Mouse (Mus musculus): Measurements from ENCODE around the gene Erf. TPM values are rescaled to one million over a fixed set of nuclear protein-coding genes. Genes with fewer than 3 reads are reported as not detected.

The Erf gene
- polyA plus RNA-seq, 1 experiment from 2014 or later, result 24.4 TPM

- no peak for ATAC-seq (ENCODE audit: insufficient number of reproducible peaks, low FRiP score, low TSS enrichment, low read depth)
- no peak overlapping the region for H3K27ac ChIP-seq
- no peaks in the 10 kb centered on the region for H3K27me3 ChIP-seq
- H3K9ac ChIP-seq, result no peak overlapping the region
- H3K4me2 ChIP-seq, result no peak overlapping the region
- peaks cover 1% of the 10 kb centered on the region for H3K4me1 ChIP-seq
- no peaks in the 10 kb centered on the region for H3K36me3 ChIP-seq
- 91% methylated on average over 1 of the region's 1 CpGs for WGBS
- H3K4me3 ChIP-seq, result no peak overlapping the region
- no peaks in the 10 kb centered on the region for H3K9me3 ChIP-seq
These were observed 11.3 kb upstream of the Erf start for GRCm38 (mm10) chr7:25261896-25262295.

- H3K9ac ChIP-seq, result peak overlapping the region; percentile 48; the same call in 1 of the 2 replicates
- peak overlapping the region; percentile 99 for H3K27ac ChIP-seq
- H3K36me3 ChIP-seq, result no peaks in the 10 kb centered on the region
- ATAC-seq (ENCODE audit: insufficient number of reproducible peaks, low FRiP score, low TSS enrichment, low read depth), result no peak
- peaks cover 30% of the 10 kb centered on the region for H3K4me1 ChIP-seq
- no peaks in the 10 kb centered on the region for H3K9me3 ChIP-seq
- H3K4me2 ChIP-seq, result peak overlapping the region; percentile 88
- WGBS, result 20% methylated on average over 8 of the region's 8 CpGs
- no peaks in the 10 kb centered on the region for H3K27me3 ChIP-seq
- H3K4me3 ChIP-seq, result peak overlapping the region; percentile 95
These were observed 1.3 kb upstream of the Erf start for GRCm38 (mm10) chr7:25251822-25252221.

- H3K27me3 ChIP-seq, result no peaks in the 10 kb centered on the region
- H3K27ac ChIP-seq, result peak overlapping the region; percentile 99
- peak overlapping the region; percentile 88 for H3K4me2 ChIP-seq
- 2% methylated on average over 22 of the region's 22 CpGs for WGBS
- peak overlapping the region; percentile 48 for H3K9ac ChIP-seq
- H3K4me3 ChIP-seq, result peak overlapping the region; percentile 95
- H3K36me3 ChIP-seq, result no peaks in the 10 kb centered on the region
- no peaks in the 10 kb centered on the region for H3K9me3 ChIP-seq
- peaks cover 36% of the 10 kb centered on the region for H3K4me1 ChIP-seq
- peak; percentile 51 for ATAC-seq (ENCODE audit: insufficient number of reproducible peaks, low FRiP score, low TSS enrichment, low read depth)
These were observed 670 bp upstream of the Erf start for GRCm38 (mm10) chr7:25251071-25251791.

- Histone ChIP-seq H3K9ac (peak overlapping the region; percentile 88), H3K4me2 (peak overlapping the region; percentile 88), H3K36me3 (peaks cover 16% of the 10 kb centered on the region), H3K9me3 (no peaks in the 10 kb centered on the region), H3K27me3 (no peaks in the 10 kb centered on the region), H3K4me1 (peaks cover 53% of the 10 kb centered on the region), H3K4me3 (peak overlapping the region; percentile 95), H3K27ac (peak overlapping the region; percentile 99)
- under 1% methylated on average over 41 of the region's 73 CpGs for whole genome bisulfite sequencing
- ATAC-seq (ENCODE audit: insufficient number of reproducible peaks, low FRiP score, low TSS enrichment, low read depth), result peak; percentile 50
These were observed 1.0 kb downstream of the Erf start for GRCm38 (mm10) chr7:25249314-25250140.

GRCm38 (mm10) chr7:25248846-25249313 lies 1.7 kb downstream of the Erf start:
- no peak; the same call in 1 of the 2 replicates for ATAC-seq (ENCODE audit: insufficient number of reproducible peaks, low FRiP score, low TSS enrichment, low read depth)
- Histone ChIP-seq H3K36me3 (peaks cover 21% of the 10 kb centered on the region), H3K4me1 (peaks cover 59% of the 10 kb centered on the region), H3K27me3 (no peaks in the 10 kb centered on the region), H3K9me3 (no peaks in the 10 kb centered on the region), H3K4me2 (peak overlapping the region; percentile 88), H3K9ac (peak overlapping the region; percentile 88), H3K27ac (peak overlapping the region; percentile 99), H3K4me3 (peak overlapping the region; percentile 95)
- 1% methylated on average over 22 of the region's 25 CpGs for WGBS

- peak overlapping the region; percentile 88 for H3K4me2 ChIP-seq
- 1% methylated on average over 18 of the region's 18 CpGs for WGBS
- H3K9ac ChIP-seq, result peak overlapping the region; percentile 88
- ATAC-seq (ENCODE audit: insufficient number of reproducible peaks, low FRiP score, low TSS enrichment, low read depth), result peak; percentile 5; the same call in 1 of the 2 replicates
- no peaks in the 10 kb centered on the region for H3K27me3 ChIP-seq
- peaks cover 64% of the 10 kb centered on the region for H3K4me1 ChIP-seq
- no peaks in the 10 kb centered on the region for H3K9me3 ChIP-seq
- peak overlapping the region; percentile 99 for H3K27ac ChIP-seq
- peak overlapping the region; percentile 95 for H3K4me3 ChIP-seq
- peaks cover 28% of the 10 kb centered on the region for H3K36me3 ChIP-seq
These were observed 2.4 kb downstream of the Erf start for GRCm38 (mm10) chr7:25248018-25248647.

GRCm38 (mm10) chr7:25247498-25247897 lies 3.1 kb downstream of the Erf start:
- Histone ChIP-seq H3K4me2 (peak overlapping the region; percentile 88), H3K36me3 (peaks cover 35% of the 10 kb centered on the region)
- WGBS, result 10% methylated on average over 3 of the region's 3 CpGs

GRCm38 (mm10) chr7:25246759-25247137 lies 3.8 kb downstream of the Erf start:
- Histone ChIP-seq H3K4me2 (peak overlapping the region; percentile 88), H3K36me3 (peaks cover 38% of the 10 kb centered on the region), H3K9ac (peak overlapping the region; percentile 88; the same call in 1 of the 2 replicates), H3K27ac (peak overlapping the region; percentile 99), H3K9me3 (no peaks in the 10 kb centered on the region), H3K27me3 (no peaks in the 10 kb centered on the region), H3K4me1 (peaks cover 62% of the 10 kb centered on the region), H3K4me3 (peak overlapping the region; percentile 95)
- WGBS, result 37% methylated on average over 4 of the region's 4 CpGs
- no peak for ATAC-seq (ENCODE audit: insufficient number of reproducible peaks, low FRiP score, low TSS enrichment, low read depth)

More at GRCm38 (mm10) chr7:25247498-25247897, 3.1 kb downstream of the Erf start:
- Histone ChIP-seq H3K4me1 (peaks cover 65% of the 10 kb centered on the region), H3K9me3 (no peaks in the 10 kb centered on the region), H3K9ac (peak overlapping the region; percentile 88), H3K27me3 (no peaks in the 10 kb centered on the region), H3K4me3 (peak overlapping the region; percentile 95), H3K27ac (peak overlapping the region; percentile 99)
- ATAC-seq (ENCODE audit: insufficient number of reproducible peaks, low FRiP score, low TSS enrichment, low read depth), result no peak

- WGBS, result 40% methylated on average over 20 of the region's 20 CpGs
- Histone ChIP-seq H3K9ac (no peak overlapping the region), H3K4me1 (peaks cover 60% of the 10 kb centered on the region), H3K9me3 (no peaks in the 10 kb centered on the region), H3K4me2 (peak overlapping the region; percentile 88), H3K27me3 (no peaks in the 10 kb centered on the region), H3K36me3 (peaks cover 42% of the 10 kb centered on the region), H3K4me3 (peak overlapping the region; percentile 95), H3K27ac (peak overlapping the region; percentile 99)
- no peak for ATAC-seq (ENCODE audit: insufficient number of reproducible peaks, low FRiP score, low TSS enrichment, low read depth)
These were observed 4.3 kb downstream of the Erf start for GRCm38 (mm10) chr7:25246079-25246758.

- Histone ChIP-seq H3K36me3 (peaks cover 44% of the 10 kb centered on the region), H3K4me2 (no peak overlapping the region), H3K4me1 (peaks cover 64% of the 10 kb centered on the region), H3K4me3 (no peak overlapping the region), H3K27ac (peak overlapping the region; percentile 99), H3K27me3 (no peaks in the 10 kb centered on the region), H3K9ac (no peak overlapping the region), H3K9me3 (no peaks in the 10 kb centered on the region)
- WGBS, result 83% methylated on average over 30 of the region's 30 CpGs
- ATAC-seq (ENCODE audit: insufficient number of reproducible peaks, low FRiP score, low TSS enrichment, low read depth), result no peak
These were observed 5.8 kb downstream of the Erf start for GRCm38 (mm10) chr7:25244562-25245369.
